Mouse (Mus musculus): Measurements from ENCODE around the gene Hmgcs1.

Gene Hmgcs1

DNA sequence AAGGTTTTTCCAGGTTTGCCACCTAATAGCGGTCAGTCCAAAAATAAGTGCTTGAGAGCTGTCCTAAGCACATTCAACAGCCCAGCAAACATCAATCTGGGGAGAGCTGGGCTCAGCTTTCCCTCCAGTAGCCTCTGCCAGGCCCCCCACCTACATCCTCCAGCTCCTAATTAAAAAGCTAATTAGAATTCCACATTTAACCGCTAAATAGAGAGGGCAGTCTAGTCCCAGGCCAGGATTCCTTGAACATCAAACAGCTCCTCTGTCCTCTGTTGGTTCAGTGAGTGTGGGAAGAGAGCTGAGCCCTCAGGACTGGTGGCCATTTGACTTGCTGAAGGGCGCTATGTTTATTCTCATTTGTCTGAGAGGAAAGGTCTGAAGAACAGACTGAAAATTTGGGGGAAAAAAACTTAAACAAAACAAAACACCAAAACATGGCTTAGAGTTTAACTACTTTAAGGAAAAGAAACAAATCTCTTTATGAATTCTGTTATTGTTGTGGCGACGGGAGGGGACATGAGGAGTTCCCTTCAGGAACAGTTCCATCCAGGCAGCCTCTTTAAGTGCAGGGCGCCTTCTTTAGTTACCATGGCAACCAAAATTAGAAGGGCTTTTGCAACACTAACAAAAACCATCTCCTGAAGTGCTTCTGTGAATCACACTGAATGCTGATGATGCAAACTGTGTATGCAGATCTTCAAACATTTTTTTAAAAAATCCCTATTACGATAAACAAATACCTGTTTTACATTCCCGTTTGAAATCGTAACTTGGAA lies 63.9 kb downstream of the Hmgcs1 start:
- no peak for DNase-seq (ENCODE audit: low spot score)

DNA sequence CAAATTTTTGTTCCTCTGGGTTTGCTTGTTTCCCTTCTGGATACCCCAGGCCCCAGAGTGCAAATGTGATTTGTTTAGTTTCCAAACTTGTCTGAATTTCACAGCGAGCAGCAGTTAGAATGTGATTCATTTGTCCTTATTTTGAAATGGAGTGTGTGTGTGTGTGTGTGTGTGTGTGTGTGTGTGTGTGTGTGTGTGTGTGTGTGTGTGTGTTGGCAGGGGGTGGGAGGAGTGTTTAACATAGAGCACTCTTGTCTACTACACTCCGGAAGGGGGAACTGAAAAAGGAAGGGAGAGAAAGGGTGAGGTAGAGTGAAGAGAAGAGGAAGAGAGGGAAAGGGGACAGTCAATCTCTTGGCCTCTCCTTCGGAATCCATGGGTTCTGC lies 64.4 kb downstream of the Hmgcs1 start:
- no peak for DNase-seq (ENCODE audit: low spot score)

DNA sequence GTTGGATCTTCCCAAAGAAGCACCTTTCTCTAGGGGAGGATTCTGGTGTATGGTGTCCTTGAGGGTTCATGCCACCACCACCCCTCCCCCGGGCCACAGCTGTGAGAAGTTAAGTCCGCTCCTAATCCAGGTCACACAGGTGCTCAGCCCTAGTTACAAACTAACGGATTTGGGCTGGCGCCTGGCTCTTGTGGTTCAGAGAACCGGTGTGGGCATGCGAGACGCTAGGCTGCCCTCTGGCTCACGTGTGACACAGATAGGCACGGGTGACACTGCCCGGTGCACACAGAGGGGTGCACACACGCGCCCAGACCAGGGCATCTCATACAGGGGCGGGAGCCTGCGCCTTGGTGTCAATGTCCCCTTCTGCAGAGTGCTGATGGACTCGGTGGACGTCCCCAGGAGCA lies 65.0 kb downstream of the Hmgcs1 start:
- no peak for DNase-seq (ENCODE audit: low spot score)

DNA sequence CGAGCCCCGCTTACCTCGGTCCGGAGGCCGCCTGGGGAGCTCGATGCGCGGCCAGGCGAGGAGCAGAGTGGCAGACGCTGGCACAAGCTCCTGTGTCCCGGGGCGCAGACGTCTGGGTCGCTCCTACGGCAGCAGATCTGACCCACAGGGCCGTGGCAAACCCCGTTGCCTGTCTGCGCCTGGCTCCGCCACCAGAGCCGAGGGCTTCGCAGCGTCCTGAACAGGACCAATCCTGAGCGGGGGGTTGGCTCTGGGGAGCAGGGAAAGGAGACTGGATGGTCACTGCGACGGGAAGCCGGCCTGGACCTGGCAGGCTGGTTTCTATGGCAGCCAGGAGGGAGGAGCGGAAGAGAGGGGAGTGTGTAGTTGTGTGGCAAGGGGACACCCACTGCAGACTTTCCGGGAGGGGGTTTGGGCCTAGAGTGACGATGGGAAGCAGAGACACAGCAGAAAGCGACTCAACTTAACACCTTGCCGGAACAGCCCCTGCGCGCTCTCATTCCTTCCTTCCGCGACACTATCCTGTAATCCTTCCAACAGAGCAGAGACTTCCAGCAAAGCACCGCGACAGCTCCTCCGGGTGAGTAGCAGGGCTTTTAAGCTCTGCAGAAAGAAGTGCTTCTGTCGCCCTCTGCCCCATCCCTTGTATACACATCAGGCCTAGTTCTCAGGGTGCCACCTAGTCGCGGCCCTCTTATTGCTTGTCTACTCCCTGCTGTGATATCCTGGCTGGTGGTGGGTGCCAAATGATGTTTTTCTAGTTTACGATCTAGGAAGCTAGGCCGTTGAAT lies 65.7 kb downstream of the Hmgcs1 start, which contains the start of gene Nim1k:
Nim1k (minus strand) TSS at position 202 of the 791 bp plus-strand sequence.
- DNase-seq (ENCODE audit: low spot score): peak; percentile 6

DNA sequence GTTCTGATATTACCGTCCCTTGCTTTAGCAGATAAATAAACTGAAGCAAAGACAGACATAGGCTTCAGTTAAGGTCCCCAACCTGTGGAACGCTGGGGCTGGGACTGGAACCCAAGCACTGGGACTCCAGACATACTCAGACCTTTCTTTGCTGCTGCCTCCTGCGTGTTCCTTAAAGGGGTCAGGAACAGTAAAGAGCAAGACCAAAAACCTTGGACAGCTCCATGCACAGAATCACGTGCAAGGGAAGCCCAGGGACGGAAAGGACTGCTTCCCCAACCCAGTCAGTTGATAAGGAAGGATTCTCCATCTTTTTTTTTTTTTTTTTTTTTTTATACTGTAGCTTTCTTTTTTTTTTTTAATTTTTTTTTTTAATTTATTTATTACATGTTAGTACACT lies 66.7 kb downstream of the Hmgcs1 start:
- DNase-seq (ENCODE audit: low spot score): no peak
